Mouse (Mus musculus) spleen, adult 2 months (tissue): Measurements from ENCODE around the gene Bloc1s2. TPM values are rescaled to one million over a fixed set of nuclear protein-coding genes. Genes with fewer than 3 reads are reported as not detected.

Experiments used
- DNase-seq, 2 experiments: peaks; one replicate each; pipeline versions ENCODE4 v3.0.0 to v3.0.0-alpha.2; 2012 to 2021; ENCODE audit warnings: low spot score in 2 of 2, low read depth in 1 of 2
- H3K27ac ChIP-seq: fragments of 200-500 bp; 2 replicates; pipeline ENCODE4 v1.5.1; 2012; ENCODE audit warnings: low read length, inconsistent platforms; ENCODE audit not compliant: insufficient read depth
- H3K27me3 ChIP-seq: fragments of 200-500 bp; 2 replicates; pipeline ENCODE4 v1.6.1; 2012; ENCODE audit warnings: mild to moderate bottlenecking, moderate library complexity, low read length, inconsistent platforms; ENCODE audit not compliant: control insufficient read depth, insufficient read depth
- H3K36me3 ChIP-seq: fragments of 200-500 bp; 2 replicates; pipeline ENCODE4 v1.6.1; 2012; ENCODE audit warnings: mild to moderate bottlenecking, low read length, inconsistent platforms; ENCODE audit not compliant: control insufficient read depth, insufficient read depth
- H3K4me1 ChIP-seq: fragments of 200-500 bp; 2 replicates; pipeline ENCODE4 v1.6.1; 2011; ENCODE audit warnings: inconsistent platforms; ENCODE audit not compliant: control insufficient read depth, insufficient read depth, insufficient read length
- H3K4me3 ChIP-seq: fragments of 200-500 bp; 2 replicates; pipeline ENCODE4 v1.5.1; 2011; ENCODE audit warnings: mild to moderate bottlenecking, inconsistent platforms; ENCODE audit not compliant: insufficient read depth, insufficient read length; ENCODE audit errors: extremely low read depth
- CTCF ChIP-seq: fragments of 200-500 bp; IDR thresholded peaks from 2 replicates; pipeline ENCODE4 v1.5.1; 2011; ENCODE audit warnings: mild to moderate bottlenecking, inconsistent platforms; ENCODE audit not compliant: insufficient read depth, insufficient read length, insufficient replicate concordance; ENCODE audit errors: extremely low read depth
- POLR2A ChIP-seq: fragments of 200-500 bp; IDR thresholded peaks from 2 replicates; pipeline ENCODE4 v1.6.1; 2011; ENCODE audit warnings: low read depth, low read length, inconsistent platforms
- polyA plus RNA-seq: library from polyadenylated mRNA; depleted of rRNA; stranded (reverse); fragments of >200 nt; gene quantifications from 2 replicates; pipeline ENCODE4 v1.2.3, GENCODE M21; 2012; rRNA removed

Bloc1s2 gene
- polyA plus RNA-seq, 1 experiment = 38.1 TPM

- H3K36me3 ChIP-seq = peaks cover 21% of the 10 kb centered on the region
- no peak for DNase-seq
- TF ChIP-seq POLR2A = no peak
- no peak for TF ChIP-seq CTCF
- no peaks in the 10 kb centered on the region for H3K27me3 ChIP-seq
- H3K4me1 ChIP-seq = no peaks in the 10 kb centered on the region
- no peak overlapping the region for H3K27ac ChIP-seq
- no peak overlapping the region for H3K4me3 ChIP-seq
Observed at GRCm38 (mm10) chr19:44100840-44101239, 45.4 kb downstream of the Bloc1s2 start.

Other genes starting within 250 kb of the Bloc1s2 start
- 8.9 and 9.9 TPM in 2 replicates for gene Dnmbp, start 206.3 kb downstream of the Bloc1s2 start, polyA plus RNA-seq
- gene Cpn1, start 159.9 kb downstream of the Bloc1s2 start, polyA plus RNA-seq = 1.4 and 1.7 TPM in 2 replicates
- gene Cyp2c23, start 117.2 kb downstream of the Bloc1s2 start, polyA plus RNA-seq = 0.12 TPM in 1 of 2 replicates, not detected in the other
- gene Erlin1, start 76.7 kb downstream of the Bloc1s2 start, polyA plus RNA-seq = 4.5 and 5.0 TPM in 2 replicates
- 11.4 and 11.8 TPM in 2 replicates for gene Chuk, start 39.0 kb downstream of the Bloc1s2 start, polyA plus RNA-seq
- gene Cwf19l1, start 10.6 kb downstream of the Bloc1s2 start, polyA plus RNA-seq = 2.8 and 5.5 TPM in 2 replicates
- not detected in 2 replicates for gene Pkd2l1, start 46.0 kb upstream of the Bloc1s2 start, polyA plus RNA-seq
- not detected in 2 replicates for gene Scd3, start 56.8 kb upstream of the Bloc1s2 start, polyA plus RNA-seq
- gene Scd2, start 147.2 kb upstream of the Bloc1s2 start, polyA plus RNA-seq = 30.1 and 39.6 TPM in 2 replicates
- 0.20 TPM in 2 replicates for gene Scd4, start 186.6 kb upstream of the Bloc1s2 start, polyA plus RNA-seq